Mouse (Mus musculus) midbrain, postnatal 0 days (tissue): Measurements from ENCODE around the gene Gm45261. TPM values are rescaled to one million over a fixed set of nuclear protein-coding genes. Genes with fewer than 3 reads are reported as not detected.
A peak's percentile ranks its signal among the peaks of the same experiment; 100 is the strongest.

Experiments
- ATAC-seq: fragments of 200-750 bp; cut with Nextera tagmentation; 2 replicates; pipeline ENCODE4 v1.8.0; 2017; ENCODE audit warnings: moderate number of reproducible peaks, mild to moderate bottlenecking, moderate TSS enrichment, moderate library complexity; ENCODE audit not compliant: low FRiP score
- DNase-seq: peaks from one replicate; pipeline ENCODE4 v3.0.0-alpha.2; 2015; ENCODE audit warnings: low spot score
- H3K27ac ChIP-seq: fragments of 300-500 bp; sonication (generic); 2 replicates; pipeline ENCODE4 v1.5.1; 2014; ENCODE audit warnings: low read depth, mild to moderate bottlenecking, low read length, mixed read lengths
- H3K27me3 ChIP-seq: fragments of 300-500 bp; sonication (generic); 2 replicates; pipeline ENCODE4 v1.6.1; 2014; ENCODE audit warnings: low read length, control low read depth, mixed read lengths; ENCODE audit not compliant: insufficient read depth
- H3K36me3 ChIP-seq: fragments of 300-500 bp; sonication (generic); 2 replicates; pipeline ENCODE4 v1.6.1; 2014; ENCODE audit warnings: low read length, control low read depth, mixed read lengths; ENCODE audit not compliant: insufficient read depth
- H3K4me1 ChIP-seq: fragments of 300-500 bp; sonication (generic); 2 replicates; pipeline ENCODE4 v1.6.1; 2014; ENCODE audit warnings: mild to moderate bottlenecking, control low read depth, antibody characterized with exemption, low read length, mixed read lengths; ENCODE audit not compliant: insufficient read depth
- H3K4me2 ChIP-seq: fragments of 300-500 bp; sonication (generic); 2 replicates; pipeline ENCODE4 v1.6.1; 2014; ENCODE audit warnings: low read depth, mild to moderate bottlenecking, low read length, mixed read lengths; ENCODE audit not compliant: poor library complexity, severe bottlenecking
- H3K4me3 ChIP-seq: fragments of 300-500 bp; sonication (generic); 2 replicates; pipeline ENCODE4 v1.5.1; 2014; ENCODE audit warnings: low read depth, mild to moderate bottlenecking, low read length, moderate library complexity
- H3K9ac ChIP-seq: fragments of 300-500 bp; sonication (generic); replicated peaks from 2 replicates; pipeline ENCODE4 v1.6.1; 2014; ENCODE audit warnings: mild to moderate bottlenecking, low read length, moderate library complexity, mixed read lengths; ENCODE audit not compliant: poor library complexity, severe bottlenecking
- H3K9me3 ChIP-seq: fragments of 300-500 bp; sonication (generic); 2 replicates; pipeline ENCODE4 v1.6.1; 2016; ENCODE audit warnings: low read length, control low read depth
- CTCF ChIP-seq: IDR thresholded peaks from 2 replicates; pipeline ENCODE4 v1.5.1; 2016; ENCODE audit warnings: antibody characterized with exemption, mild to moderate bottlenecking
- WGBS: fragments of 180-500 bp; shearing (Covaris S2); extraction: QIAGEN DNeasy Blood & Tissue Kit; methylation state at CpG from one replicate; pipeline ENCODE4 v1.1.7; 2014; 5-methylcytosine and 5-hydroxymethylcytosine counted together
- polyA plus RNA-seq: library from polyadenylated mRNA; unstranded; fragments of >200 nt; fragmentation: Nextera tagmentation; extraction: Ambion mirVana; gene quantifications from 2 replicates; pipeline ENCODE4 v1.2.1, GENCODE M21; 2015
- total RNA-seq: library from RNA; depleted of rRNA; stranded (reverse); fragments of >200 nt; gene quantifications from 2 replicates; pipeline ENCODE4 v1.2.3, GENCODE M21; 2014; rRNA removed

The Gm45261 gene
- total and polyA plus RNA-seq, 2 experiments from 2014 or later, result not detected

DNA sequence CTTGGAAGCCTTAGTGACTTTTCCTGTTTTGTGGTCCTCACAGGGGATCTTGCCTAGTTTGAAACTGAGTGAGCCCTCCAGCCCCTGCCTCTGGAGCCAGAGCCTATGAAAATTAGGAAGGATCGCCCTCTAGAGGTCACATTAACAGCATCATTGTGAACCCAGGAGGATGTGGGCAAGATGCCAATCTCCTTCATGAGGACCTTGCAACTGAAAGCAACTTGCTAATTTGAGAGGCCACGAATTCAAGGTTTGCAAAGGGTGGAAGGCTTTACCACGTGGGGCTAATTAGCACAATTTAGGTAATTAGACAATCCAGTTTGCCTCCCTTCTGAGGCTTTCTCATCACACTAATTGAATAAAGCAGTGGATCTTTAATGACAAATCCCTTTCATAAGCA, 52.7 kb downstream of the Gm45261 start:
- ATAC-seq (no peak; the same call in 1 of the 2 replicates), DNase-seq (peak; percentile 90)
- H3K36me3 ChIP-seq, result no peaks in the 10 kb centered on the region
- H3K27me3 ChIP-seq, result no peaks in the 10 kb centered on the region
- no peak overlapping the region for H3K4me2 ChIP-seq
- WGBS, result 5% methylated on average over 3 of the region's 3 CpGs
- H3K4me3 ChIP-seq, result no peak overlapping the region
- TF ChIP-seq CTCF, result peak; percentile 74
- no peaks in the 10 kb centered on the region for H3K4me1 ChIP-seq
- no peak overlapping the region for H3K27ac ChIP-seq
- no peaks in the 10 kb centered on the region for H3K9me3 ChIP-seq
- H3K9ac ChIP-seq, result no peak overlapping the region

DNA sequence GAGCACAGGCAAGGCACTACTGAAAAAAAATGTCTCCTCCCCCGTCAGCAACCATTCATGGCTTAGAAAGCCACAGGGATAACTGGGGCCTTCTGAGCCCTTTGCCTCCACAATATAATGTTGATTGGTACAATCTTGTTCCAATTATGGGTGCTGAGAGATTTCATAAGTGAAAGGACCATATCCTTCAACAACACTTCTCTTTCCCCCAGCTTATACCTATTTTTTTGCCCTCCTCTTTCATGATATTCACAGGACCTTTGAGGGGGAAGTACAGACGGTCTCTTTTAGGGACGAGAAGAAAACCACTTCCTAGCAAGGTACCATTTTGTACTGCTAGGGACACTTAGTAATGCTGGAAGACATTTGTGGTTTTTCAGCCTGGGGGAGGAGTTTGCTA, 57.1 kb downstream of the Gm45261 start:
- no peak overlapping the region for H3K27ac ChIP-seq
- no peaks in the 10 kb centered on the region for H3K36me3 ChIP-seq
- ATAC-seq, result no peak
- no peak overlapping the region for H3K9ac ChIP-seq
- H3K9me3 ChIP-seq, result no peaks in the 10 kb centered on the region
- no peaks in the 10 kb centered on the region for H3K4me1 ChIP-seq
- no peaks in the 10 kb centered on the region for H3K27me3 ChIP-seq
- no peak for TF ChIP-seq CTCF
- H3K4me2 ChIP-seq, result no peak overlapping the region
- H3K4me3 ChIP-seq, result no peak overlapping the region
- 85% methylated on average over 3 of the region's 3 CpGs for WGBS
- no peak for DNase-seq

DNA sequence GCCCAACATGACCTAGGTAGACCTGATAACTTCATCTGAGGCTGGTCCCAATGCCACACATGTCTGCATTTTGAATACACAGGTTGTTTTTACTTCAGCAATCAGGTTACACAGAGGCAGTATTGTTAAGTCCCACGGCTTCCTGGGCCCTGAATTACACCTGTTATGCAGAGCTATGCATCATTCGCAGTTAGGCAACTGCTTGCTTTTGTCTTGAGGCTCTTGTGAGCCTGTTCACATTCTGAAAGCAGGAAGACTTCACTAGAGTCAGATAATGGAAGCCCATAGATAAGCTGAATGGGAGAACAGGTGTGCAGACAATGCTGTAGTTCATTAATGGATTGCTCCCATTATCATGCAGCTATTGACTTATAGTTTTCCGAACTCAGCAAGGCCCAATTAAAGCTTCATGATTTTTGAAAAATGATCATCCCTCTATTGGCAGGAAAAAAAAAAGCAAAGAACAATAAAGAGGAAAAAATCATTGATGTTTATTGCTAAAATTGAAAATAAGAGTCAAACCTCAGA, 57.8 kb downstream of the Gm45261 start:
- no peaks in the 10 kb centered on the region for H3K36me3 ChIP-seq
- no peak for TF ChIP-seq CTCF
- 82% methylated on average over 3 of the region's 3 CpGs for WGBS

DNA sequence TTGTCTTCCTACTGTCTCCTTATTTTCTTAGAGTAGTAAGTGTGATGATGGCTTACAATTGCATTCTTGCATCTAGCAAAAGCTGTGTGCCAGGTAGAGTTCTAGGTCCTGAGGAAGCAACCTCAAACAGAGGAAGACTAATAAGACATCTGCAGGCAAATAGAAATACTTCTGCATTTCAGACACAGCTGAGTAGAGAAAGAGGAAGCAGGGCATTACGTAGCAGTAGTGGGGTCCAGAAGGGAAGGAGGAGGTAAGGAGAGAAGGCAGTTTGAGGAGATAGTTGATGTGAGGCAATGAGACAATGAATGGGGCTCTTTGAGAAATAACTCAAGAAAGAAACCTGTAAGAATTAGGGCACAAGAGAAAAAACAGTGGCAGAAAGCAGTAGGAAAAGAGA, 59.3 kb downstream of the Gm45261 start:
- no peaks in the 10 kb centered on the region for H3K9me3 ChIP-seq
- no peaks in the 10 kb centered on the region for H3K27me3 ChIP-seq
- H3K27ac ChIP-seq, result no peak overlapping the region
- no peak for ATAC-seq
- no peak for TF ChIP-seq CTCF
- no peaks in the 10 kb centered on the region for H3K36me3 ChIP-seq
- 89% methylated on average over 1 of the region's 1 CpGs for WGBS
- no peak overlapping the region for H3K4me3 ChIP-seq
- DNase-seq, result no peak
- no peaks in the 10 kb centered on the region for H3K4me1 ChIP-seq
- no peak overlapping the region for H3K9ac ChIP-seq
- H3K4me2 ChIP-seq, result no peak overlapping the region

More for the DNA sequence above, 57.8 kb downstream of the Gm45261 start:
- Histone ChIP-seq H3K4me2 (no peak overlapping the region), H3K27me3 (no peaks in the 10 kb centered on the region), H3K9ac (no peak overlapping the region), H3K4me1 (no peaks in the 10 kb centered on the region), H3K4me3 (no peak overlapping the region), H3K9me3 (no peaks in the 10 kb centered on the region), H3K27ac (no peak overlapping the region)
- no peak for DNase-seq
- ATAC-seq, result no peak

Other genes with a start within 250 kb of the Gm45261 start
- 0.24 and 1.0 TPM in 2 replicates for gene Fam124b, start 243.0 kb downstream of the Gm45261 start, total RNA-seq
- 0.15 and 0.42 TPM in 2 replicates for gene Fam124b, start 243.0 kb downstream of the Gm45261 start, polyA plus RNA-seq
- gene Cul3, start 121.0 kb downstream of the Gm45261 start, total RNA-seq, result 91.2 and 95.2 TPM in 2 replicates
- gene Cul3, start 121.0 kb downstream of the Gm45261 start, polyA plus RNA-seq, result 26.5 and 28.3 TPM in 2 replicates